Mouse (Mus musculus) gastrocnemius, postnatal 14 days (tissue): ENCODE measurements around the gene Man1c1. TPM values are rescaled to one million over a fixed set of nuclear protein-coding genes. Genes with fewer than 3 reads are reported as not detected.

Experiments used
- DNase-seq: peaks from one replicate; pipeline ENCODE4 v3.0.0; 2021; ENCODE audit warnings: mixed read lengths
- intact Hi-C: fragments of 180-260 bp; cut with DNase I; formaldehyde crosslinking; loops from one replicate; pipeline ENCODE4 v1.15.1; 2025; ENCODE audit warnings: low total_unique reads
- long read RNA-seq, 2 experiments: library from polyadenylated mRNA; stranded (forward); transcript quantifications; one replicate each; pipeline ENCODE4 v2.0.0; 2021
- total RNA-seq, 2 experiments: library from RNA; stranded (reverse); gene quantifications; 2 replicates each; pipeline ENCODE4 v1.2.3; 2021

The Man1c1 gene
- 1 to 10 TPM; 7.9 to 9.5 TPM for total RNA-seq
- long read RNA-seq, experiment 1, full-length matches to known transcripts = 17 of 20 reads
- long read RNA-seq, experiment 1, partial matches to known transcripts = 2 of 20 reads
- long read RNA-seq, experiment 1, other reads (novel, unspliced or antisense) = 1 of 20 reads
- long read RNA-seq, experiment 2, full-length matches to known transcripts = 28 of 29 reads
- long read RNA-seq, experiment 2, partial matches to known transcripts = 0 of 29 reads
- long read RNA-seq, experiment 2, other reads (novel, unspliced or antisense) = 1 of 29 reads

GRCm38 (mm10) chr4:134703835-134704546 is at the start of gene Man1c1:
Man1c1 (minus strand) TSS chr4:134704290.
- peak; percentile 99 for DNase-seq
- intact Hi-C loops = loop anchor here (5.0 kb wide), 1 partner anchor 102 kb away; no protein-coding TSS in a partner anchor

GRCm38 (mm10) chr4:134753516-134754261 is 49.6 kb upstream of the Man1c1 start:
- no peak for DNase-seq
- intact Hi-C loops = no loop called here

- no peak for DNase-seq
- intact Hi-C loops = no loop called here
Observed at GRCm38 (mm10) chr4:134752911-134753426, 48.9 kb upstream of the Man1c1 start.

- DNase-seq = no peak
- intact Hi-C loops = no loop called here
Observed at GRCm38 (mm10) chr4:134751682-134752380, 47.7 kb upstream of the Man1c1 start.

- intact Hi-C loops = no loop called here
- DNase-seq = no peak
Observed at GRCm38 (mm10) chr4:134750825-134751224, 46.7 kb upstream of the Man1c1 start.

- intact Hi-C loops = no loop called here
- DNase-seq = no peak
Observed at GRCm38 (mm10) chr4:134750263-134750662, 46.2 kb upstream of the Man1c1 start.

- no peak for DNase-seq
- intact Hi-C loops = no loop called here
Observed at GRCm38 (mm10) chr4:134749301-134750030, 45.4 kb upstream of the Man1c1 start.

GRCm38 (mm10) chr4:134745900-134746661 is 42.0 kb upstream of the Man1c1 start:
- intact Hi-C loops = no loop called here
- DNase-seq = no peak

GRCm38 (mm10) chr4:134743881-134744633 is 40.0 kb upstream of the Man1c1 start:
- intact Hi-C loops = no loop called here
- no peak for DNase-seq

GRCm38 (mm10) chr4:134741949-134742348 is 37.9 kb upstream of the Man1c1 start:
- intact Hi-C loops = no loop called here
- DNase-seq = no peak

- DNase-seq = no peak
- intact Hi-C loops = no loop called here
Observed at GRCm38 (mm10) chr4:134740186-134740585, 36.1 kb upstream of the Man1c1 start.

- intact Hi-C loops = no loop called here
- DNase-seq = no peak
Observed at GRCm38 (mm10) chr4:134739530-134739929, 35.4 kb upstream of the Man1c1 start.

GRCm38 (mm10) chr4:134737365-134737910 is 33.3 kb upstream of the Man1c1 start:
- intact Hi-C loops = no loop called here
- DNase-seq = no peak

GRCm38 (mm10) chr4:134736147-134736546 is 32.1 kb upstream of the Man1c1 start:
- DNase-seq = no peak
- intact Hi-C loops = no loop called here

- intact Hi-C loops = no loop called here
- no peak for DNase-seq
Observed at GRCm38 (mm10) chr4:134734629-134735081, 30.6 kb upstream of the Man1c1 start.

GRCm38 (mm10) chr4:134734038-134734628 is 30.0 kb upstream of the Man1c1 start:
- intact Hi-C loops = no loop called here

GRCm38 (mm10) chr4:134733371-134733770 is 29.3 kb upstream of the Man1c1 start:
- DNase-seq = no peak
- intact Hi-C loops = no loop called here

More at GRCm38 (mm10) chr4:134734038-134734628, 30.0 kb upstream of the Man1c1 start:
- DNase-seq = peak; percentile 77
